Comparison of ENCODE assay signal across 24 mouse cellular contexts in genomic region chr19:26731121-26731520, GRCm38 (mm10).
DNase-seq lines count a peak whose midpoint lies in the region; ATAC-seq and TF ChIP-seq lines count a peak whose summit lies in the region.
"Had no signal": no experiment of that assay in that cellular context is flagged by ENCODE, and none has a peak within 500 bp of the region (broad histone marks: within the 10 kb centered on the region; RNA-seq: fewer than 3 reads in every experiment).

No protein-coding gene starts in this region.

- no peaks in the 10 kb centered on the region for H3K9me3 ChIP-seq in embryonic facial prominence, embryonic 10.5 days
- H3K9me3 ChIP-seq in embryonic facial prominence, embryonic 13.5 days: no peaks in the 10 kb centered on the region
- H3K9me3 ChIP-seq in limb, embryonic 13.5 days: no peaks in the 10 kb centered on the region
- H3K9me3 ChIP-seq in midbrain, embryonic 11.5 days (ENCODE audit: control insufficient read depth, low read length): no peaks in the 10 kb centered on the region
- H3K9me3 ChIP-seq: heart, embryonic 10.5 days; heart, embryonic 15.5 days; hindbrain, embryonic 12.5 days; liver, embryonic 15.5 days; stomach, embryonic 15.5 days had no signal

- no peak overlapping the region for H3K4me3 ChIP-seq in gastrocnemius, adult 2 months
- no peak overlapping the region for H3K4me3 ChIP-seq in embryonic facial prominence, embryonic 10.5 days
- no peak overlapping the region for H3K4me3 ChIP-seq in embryonic facial prominence, embryonic 13.5 days
- no peak overlapping the region for H3K4me3 ChIP-seq in limb, embryonic 13.5 days
- no peak overlapping the region for H3K4me3 ChIP-seq in midbrain, embryonic 11.5 days (ENCODE audit: low read depth, low read length)
- H3K4me3 ChIP-seq: heart, embryonic 10.5 days; heart, embryonic 15.5 days; hindbrain, embryonic 12.5 days; liver, embryonic 15.5 days; stomach, embryonic 15.5 days had no signal

- no peak overlapping the region for H3K4me2 ChIP-seq in embryonic facial prominence, embryonic 13.5 days
- no peak overlapping the region for H3K4me2 ChIP-seq in limb, embryonic 13.5 days (replicated peaks)
- no peak overlapping the region for H3K4me2 ChIP-seq in midbrain, embryonic 11.5 days
- H3K4me2 ChIP-seq: heart, embryonic 15.5 days; hindbrain, embryonic 12.5 days; liver, embryonic 15.5 days; stomach, embryonic 15.5 days had no signal

- H3K36me3 ChIP-seq in embryonic facial prominence, embryonic 10.5 days (replicated peaks): no peaks in the 10 kb centered on the region
- H3K36me3 ChIP-seq in embryonic facial prominence, embryonic 13.5 days: peaks cover 9% of the 10 kb centered on the region
- no peaks in the 10 kb centered on the region; the same call in 1 of the 2 replicates for H3K36me3 ChIP-seq in limb, embryonic 13.5 days
- no peaks in the 10 kb centered on the region for H3K36me3 ChIP-seq in midbrain, embryonic 11.5 days (ENCODE audit: control insufficient read depth, insufficient read depth, low read length)
- H3K36me3 ChIP-seq: heart, embryonic 10.5 days; heart, embryonic 15.5 days; hindbrain, embryonic 12.5 days; liver, embryonic 15.5 days; stomach, embryonic 15.5 days had no signal

- intact Hi-C loops in gastrocnemius, adult 2 months (cut with DNase I): loop anchor here (5.0 kb wide), 1 partner anchor 696 kb away; the partner anchor contains the start of gene Pum3

- DNase-seq in gastrocnemius, adult 2 months: no peak
- DNase-seq in gastrocnemius, postnatal 10 days: no peak
- no peak for DNase-seq in embryonic facial prominence, embryonic 10.5 days (ENCODE audit: low spot score)
- no peak for DNase-seq in midbrain, embryonic 11.5 days (ENCODE audit: low spot score, missing footprints)
- no peak for DNase-seq in MN1 (ENCODE audit: low spot score)
- DNase-seq: adrenal gland, adult 2 months; adrenal gland, postnatal 36 days; B cell, adult 2 months; cerebellum, adult 18-20 months; gastrocnemius, postnatal 14 days; heart, postnatal 36 days; kidney, postnatal 10 days; layer of hippocampus, postnatal 36 days; right cerebral cortex, postnatal 25 days had no signal

- 84% methylated on average over 4 of the region's 4 CpGs for WGBS in embryonic facial prominence, embryonic 10.5 days
- WGBS in embryonic facial prominence, embryonic 13.5 days: 55% methylated on average over 4 of the region's 4 CpGs
- 68% methylated on average over 4 of the region's 4 CpGs for WGBS in limb, embryonic 13.5 days
- WGBS in midbrain, embryonic 11.5 days: 96% methylated on average over 4 of the region's 4 CpGs

- ATAC-seq in embryonic facial prominence, embryonic 13.5 days (ENCODE audit: insufficient number of reproducible peaks, insufficient read depth, low FRiP score, low TSS enrichment, low read depth): no peak
- no peak for ATAC-seq in limb, embryonic 13.5 days (ENCODE audit: low FRiP score, low read depth)
- no peak for ATAC-seq in midbrain, embryonic 11.5 days (ENCODE audit: low FRiP score)
- ATAC-seq: activated CD4-positive, CD25-positive, alpha-beta regulatory T cell, adult 4 months; intestine, embryonic 16.5 days had no signal

- peaks cover 49% of the 10 kb centered on the region for H3K4me1 ChIP-seq in embryonic facial prominence, embryonic 10.5 days
- H3K4me1 ChIP-seq in embryonic facial prominence, embryonic 13.5 days: peaks cover 57% of the 10 kb centered on the region
- peaks cover 55% of the 10 kb centered on the region for H3K4me1 ChIP-seq in limb, embryonic 13.5 days
- H3K4me1 ChIP-seq in midbrain, embryonic 11.5 days (ENCODE audit: control insufficient read depth, insufficient read depth, low read length): no peaks in the 10 kb centered on the region
- H3K4me1 ChIP-seq: liver, embryonic 15.5 days; stomach, embryonic 15.5 days had no signal

- H3K9ac ChIP-seq in embryonic facial prominence, embryonic 13.5 days: no peak overlapping the region
- H3K9ac ChIP-seq in limb, embryonic 13.5 days: no peak overlapping the region
- H3K9ac ChIP-seq in midbrain, embryonic 11.5 days (ENCODE audit: low read length): no peak overlapping the region
- H3K9ac ChIP-seq: heart, embryonic 15.5 days; hindbrain, embryonic 12.5 days; liver, embryonic 15.5 days; stomach, embryonic 15.5 days had no signal

- peak overlapping the region; percentile 41; the same call in 1 of the 2 replicates for H3K27ac ChIP-seq in gastrocnemius, adult 2 months
- peak overlapping the region; percentile 40; the same call in 1 of the 2 replicates for H3K27ac ChIP-seq in embryonic facial prominence, embryonic 10.5 days (replicated peaks)
- H3K27ac ChIP-seq in embryonic facial prominence, embryonic 13.5 days: peak overlapping the region; percentile 62
- H3K27ac ChIP-seq in limb, embryonic 13.5 days: peak overlapping the region; percentile 48; the same call in 1 of the 2 replicates
- no peak overlapping the region for H3K27ac ChIP-seq in midbrain, embryonic 11.5 days (ENCODE audit: low read depth, low read length)
- H3K27ac ChIP-seq: heart, embryonic 10.5 days; heart, embryonic 15.5 days; hindbrain, embryonic 12.5 days; liver, embryonic 15.5 days; macrophage; stomach, embryonic 15.5 days had no signal

- H3K27me3 ChIP-seq in embryonic facial prominence, embryonic 10.5 days (replicated peaks; ENCODE audit: low read depth, poor library complexity, severe bottlenecking): no peaks in the 10 kb centered on the region
- no peaks in the 10 kb centered on the region for H3K27me3 ChIP-seq in embryonic facial prominence, embryonic 13.5 days
- H3K27me3 ChIP-seq in limb, embryonic 13.5 days: no peaks in the 10 kb centered on the region
- no peaks in the 10 kb centered on the region for H3K27me3 ChIP-seq in midbrain, embryonic 11.5 days (ENCODE audit: control insufficient read depth, insufficient read depth, low read length)
- H3K27me3 ChIP-seq: heart, embryonic 15.5 days; hindbrain, embryonic 12.5 days; liver, embryonic 15.5 days; stomach, embryonic 15.5 days had no signal

- no peak for TF ChIP-seq CTCF in gastrocnemius, adult 2 months (IDR thresholded peaks at IDR 0.05)
